Mouse (Mus musculus) thymus, postnatal 0 days (tissue): ENCODE data around the gene Npr1. TPM values are rescaled to one million over a fixed set of nuclear protein-coding genes. Genes with fewer than 3 reads are reported as not detected.

Source experiments
- polyA plus RNA-seq: library from polyadenylated mRNA; unstranded; fragments of >200 nt; fragmentation: Nextera tagmentation; extraction: Ambion mirVana; gene quantifications from 2 replicates; pipeline ENCODE4 v1.2.1, GENCODE M21; 2015

The Npr1 gene
- polyA plus RNA-seq, 1 experiment from 2014 or later = 2.5 TPM

Other genes starting within 250 kb of the Npr1 start
- gene Jtb, start 234.3 kb downstream of the Npr1 start, polyA plus RNA-seq = 169 and 171 TPM in 2 replicates
- gene Creb3l4, start 222.4 kb downstream of the Npr1 start, polyA plus RNA-seq = 3.3 and 3.9 TPM in 2 replicates
- gene Slc39a1, start 217.7 kb downstream of the Npr1 start, polyA plus RNA-seq = 92.7 and 96.1 TPM in 2 replicates
- 16.1 and 21.1 TPM in 2 replicates for gene Crtc2, start 211.7 kb downstream of the Npr1 start, polyA plus RNA-seq
- gene Dennd4b, start 200.7 kb downstream of the Npr1 start, polyA plus RNA-seq = 9.4 TPM in 2 replicates
- gene Gatad2b, start 172.7 kb downstream of the Npr1 start, polyA plus RNA-seq = 10.1 and 14.1 TPM in 2 replicates
- gene Slc27a3, start 75.9 kb downstream of the Npr1 start, polyA plus RNA-seq = 5.2 and 5.7 TPM in 2 replicates
- gene Ints3, start 32.2 kb downstream of the Npr1 start, polyA plus RNA-seq = 14.5 and 15.7 TPM in 2 replicates
- 137 and 146 TPM in 2 replicates for gene Ilf2, start 10.3 kb upstream of the Npr1 start, polyA plus RNA-seq
- 61.9 and 65.5 TPM in 2 replicates for gene Snapin, start 25.2 kb upstream of the Npr1 start, polyA plus RNA-seq
- gene Chtop, start 43.6 kb upstream of the Npr1 start, polyA plus RNA-seq = 162 and 169 TPM in 2 replicates
- 46.7 and 50.4 TPM in 2 replicates for gene S100a1, start 48.5 kb upstream of the Npr1 start, polyA plus RNA-seq
- gene S100a13, start 48.6 kb upstream of the Npr1 start, polyA plus RNA-seq = 146 and 154 TPM in 2 replicates
- 43.5 and 47.3 TPM in 2 replicates for gene S100a14, start 61.0 kb upstream of the Npr1 start, polyA plus RNA-seq
- gene S100a16, start 71.4 kb upstream of the Npr1 start, polyA plus RNA-seq = 136 and 139 TPM in 2 replicates
- gene S100a3, start 94.7 kb upstream of the Npr1 start, polyA plus RNA-seq = 9.9 and 11.5 TPM in 2 replicates
- gene S100a2, start 124.4 kb upstream of the Npr1 start, polyA plus RNA-seq = 1.2 and 1.5 TPM in 2 replicates
- gene Gm42674, start 136.0 kb upstream of the Npr1 start, polyA plus RNA-seq = not detected in 2 replicates
- gene S100a4, start 137.9 kb upstream of the Npr1 start, polyA plus RNA-seq = 88.5 and 88.9 TPM in 2 replicates
- gene S100a5, start 142.7 kb upstream of the Npr1 start, polyA plus RNA-seq = 0.51 and 1.2 TPM in 2 replicates
- gene S100a6, start 147.0 kb upstream of the Npr1 start, polyA plus RNA-seq = 164 and 165 TPM in 2 replicates
- 0.28 and 0.38 TPM in 2 replicates for gene S100a7a, start 188.2 kb upstream of the Npr1 start, polyA plus RNA-seq
- 77.0 and 115 TPM in 2 replicates for gene S100a8, start 203.1 kb upstream of the Npr1 start, polyA plus RNA-seq
- gene S100a9, start 229.9 kb upstream of the Npr1 start, polyA plus RNA-seq = 26.1 and 50.1 TPM in 2 replicates